Mouse (Mus musculus) kidney, adult 2 months (tissue): ENCODE measurements around the gene Sft2d2. TPM values are rescaled to one million over a fixed set of nuclear protein-coding genes. Genes with fewer than 3 reads are reported as not detected.
A peak's percentile ranks its signal among the peaks of the same experiment; 100 is the strongest.

Experiments used
- DNase-seq: peaks from one replicate; pipeline ENCODE4 v3.0.0; 2021
- H3K27ac ChIP-seq: fragments of 200-500 bp; 2 replicates; pipeline ENCODE4 v1.5.1; 2012; ENCODE audit warnings: low read depth, low read length, control low read depth, inconsistent platforms; ENCODE audit not compliant: insufficient read depth
- H3K27me3 ChIP-seq: fragments of 200-500 bp; replicated peaks from 2 replicates; pipeline ENCODE4 v1.6.1; 2012; ENCODE audit warnings: mild to moderate bottlenecking, moderate library complexity, low read length, inconsistent platforms; ENCODE audit not compliant: control insufficient read depth, insufficient read depth
- H3K36me3 ChIP-seq: fragments of 200-500 bp; 2 replicates; pipeline ENCODE4 v1.6.1; 2012; ENCODE audit warnings: mild to moderate bottlenecking, moderate library complexity, low read length, inconsistent platforms; ENCODE audit not compliant: control insufficient read depth, insufficient read depth
- H3K4me1 ChIP-seq: fragments of 200-500 bp; 2 replicates; pipeline ENCODE4 v1.6.1; 2011; ENCODE audit warnings: low read length; ENCODE audit not compliant: control insufficient read depth, insufficient read depth
- H3K4me3 ChIP-seq: fragments of 200-500 bp; 2 replicates; pipeline ENCODE4 v1.5.1; 2011; ENCODE audit warnings: mild to moderate bottlenecking, low read depth, low read length, control low read depth; ENCODE audit not compliant: insufficient read depth
- CTCF ChIP-seq: fragments of 200-500 bp; conservative IDR thresholded peaks from 2 replicates; pipeline ENCODE4 v1.5.1; 2011; ENCODE audit warnings: low read depth, mild to moderate bottlenecking, control low read depth, low read length, moderate library complexity, mixed read lengths; ENCODE audit not compliant: insufficient read depth, insufficient read length
- POLR2A ChIP-seq: fragments of 200-500 bp; IDR thresholded peaks from one replicate; pipeline ENCODE4 v1.6.1; 2011; ENCODE audit warnings: low read depth, low read length, control low read depth
- WGBS: fragments of 180-500 bp; shearing (Covaris S2); methylation state at CpG from one replicate; pipeline ENCODE4 v1.1.7; 2018; 5-methylcytosine and 5-hydroxymethylcytosine counted together
- polyA plus RNA-seq: library from polyadenylated mRNA; depleted of rRNA; stranded (reverse); fragments of >200 nt; gene quantifications from 2 replicates; pipeline ENCODE4 v1.2.3, GENCODE M21; 2012

The Sft2d2 gene
- polyA plus RNA-seq, 1 experiment = 52.7 TPM

GRCm38 (mm10) chr1:165190068-165190467 is 4.2 kb downstream of the Sft2d2 start:
- H3K27me3 ChIP-seq = no peaks in the 10 kb centered on the region
- no peak overlapping the region for H3K27ac ChIP-seq
- 84% methylated on average over 6 of the region's 6 CpGs for WGBS
- no peak for TF ChIP-seq POLR2A
- no peak for TF ChIP-seq CTCF
- H3K4me3 ChIP-seq = no peak overlapping the region
- H3K36me3 ChIP-seq = no peaks in the 10 kb centered on the region; the same call in 1 of the 2 replicates
- DNase-seq = no peak
- peaks cover 15% of the 10 kb centered on the region for H3K4me1 ChIP-seq

DNA sequence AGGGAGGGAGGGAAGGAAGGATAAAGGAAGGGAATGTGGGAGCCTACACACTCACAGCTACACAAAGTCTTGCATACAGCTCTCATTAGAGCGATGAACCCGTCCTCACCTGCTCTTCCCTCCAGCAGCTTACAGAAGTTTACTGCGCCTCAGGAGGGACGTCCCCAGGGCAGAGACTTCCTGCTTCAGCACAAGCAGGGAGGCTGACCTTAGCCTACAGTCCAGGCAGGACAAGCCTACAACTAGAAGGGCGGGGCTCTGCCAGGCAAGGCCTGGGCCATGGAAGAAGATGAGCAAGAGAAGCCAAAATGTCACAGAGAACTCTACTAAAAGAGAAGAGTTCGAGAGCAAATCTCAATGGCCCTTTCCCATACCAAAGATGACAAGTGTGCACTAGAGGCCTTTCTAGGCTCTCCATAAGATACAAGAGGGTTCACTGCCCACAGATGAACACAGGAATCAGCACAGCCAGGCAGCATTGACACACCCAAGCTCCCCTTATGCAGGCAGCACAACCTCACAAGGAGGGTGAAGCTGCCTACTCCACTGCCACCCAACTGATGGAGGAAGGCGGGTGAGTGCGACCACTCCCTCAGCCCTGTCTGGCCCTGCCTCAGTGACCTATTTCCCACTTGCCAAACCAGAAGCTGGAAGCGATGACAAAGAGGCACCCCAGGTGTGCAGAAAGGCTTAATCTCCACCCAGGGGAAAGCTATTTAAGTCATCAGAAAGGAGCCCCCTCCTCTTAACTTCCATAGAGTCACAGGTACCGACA is 5.2 kb downstream of the Sft2d2 start:
- peak; percentile 19 for DNase-seq
- 72% methylated on average over 10 of the region's 10 CpGs for WGBS
- Histone ChIP-seq H3K4me3 (no peak overlapping the region), H3K4me1 (peaks cover 10% of the 10 kb centered on the region; the same call in 1 of the 2 replicates), H3K27me3 (no peaks in the 10 kb centered on the region), H3K36me3 (no peaks in the 10 kb centered on the region; the same call in 1 of the 2 replicates), H3K27ac (no peak overlapping the region)
- no peak for TF ChIP-seq POLR2A

DNA sequence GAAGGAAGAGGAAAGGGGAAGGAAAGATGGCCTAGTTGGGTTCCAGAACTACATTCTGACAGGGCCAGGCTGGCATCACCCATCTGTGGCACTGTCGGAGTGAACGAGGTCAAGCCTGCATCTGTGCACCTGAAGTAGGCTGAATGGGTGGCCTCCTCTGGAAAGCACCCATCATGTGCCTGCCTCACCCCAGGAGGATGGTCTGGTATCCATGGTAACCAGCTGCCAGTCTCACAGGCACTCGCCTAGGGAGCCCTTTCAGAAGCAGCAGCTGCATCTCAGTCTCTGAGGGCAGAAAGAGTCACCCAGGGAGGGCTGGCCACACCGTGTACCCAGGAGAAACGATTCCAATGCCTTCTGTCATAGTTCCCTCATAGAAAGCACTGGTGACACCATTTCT is 6.9 kb downstream of the Sft2d2 start:
- no peaks in the 10 kb centered on the region for H3K27me3 ChIP-seq
- H3K4me3 ChIP-seq = no peak overlapping the region
- TF ChIP-seq POLR2A (no peak), CTCF (no peak)
- 66% methylated on average over 5 of the region's 5 CpGs for WGBS
- DNase-seq = no peak
- H3K36me3 ChIP-seq = no peaks in the 10 kb centered on the region; the same call in 1 of the 2 replicates
- H3K27ac ChIP-seq = no peak overlapping the region
- peaks cover 7% of the 10 kb centered on the region; the same call in 1 of the 2 replicates for H3K4me1 ChIP-seq

DNA sequence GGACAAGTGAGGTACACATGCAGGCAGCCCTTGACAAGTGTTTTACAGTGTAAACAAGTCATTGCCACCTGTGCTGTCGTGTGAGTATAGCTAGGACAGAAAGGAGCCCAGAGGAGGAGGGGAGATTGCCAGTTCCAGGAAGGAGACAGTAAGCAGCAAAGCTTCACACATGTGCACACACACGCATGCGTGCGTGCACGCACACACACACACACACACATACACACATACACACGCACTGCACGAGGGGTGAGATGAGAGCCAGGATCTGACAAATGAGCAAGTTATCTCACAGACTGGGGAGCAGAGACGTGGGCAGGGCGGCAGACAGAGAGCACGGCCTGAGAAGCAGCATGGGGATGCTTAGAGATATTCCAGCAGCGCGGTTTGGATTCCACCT is 7.7 kb downstream of the Sft2d2 start:
- Histone ChIP-seq H3K4me1 (0 out of 2 replicates have a peak, but pooled peaks cover 3% of the 10 kb centered on the region), H3K36me3 (no peaks in the 10 kb centered on the region; the same call in 1 of the 2 replicates), H3K4me3 (no peak overlapping the region), H3K27me3 (no peaks in the 10 kb centered on the region), H3K27ac (no peak overlapping the region)
- WGBS = 94% methylated on average over 12 of the region's 12 CpGs
- no peak for DNase-seq
- TF ChIP-seq POLR2A = no peak
- no peak for TF ChIP-seq CTCF

DNA sequence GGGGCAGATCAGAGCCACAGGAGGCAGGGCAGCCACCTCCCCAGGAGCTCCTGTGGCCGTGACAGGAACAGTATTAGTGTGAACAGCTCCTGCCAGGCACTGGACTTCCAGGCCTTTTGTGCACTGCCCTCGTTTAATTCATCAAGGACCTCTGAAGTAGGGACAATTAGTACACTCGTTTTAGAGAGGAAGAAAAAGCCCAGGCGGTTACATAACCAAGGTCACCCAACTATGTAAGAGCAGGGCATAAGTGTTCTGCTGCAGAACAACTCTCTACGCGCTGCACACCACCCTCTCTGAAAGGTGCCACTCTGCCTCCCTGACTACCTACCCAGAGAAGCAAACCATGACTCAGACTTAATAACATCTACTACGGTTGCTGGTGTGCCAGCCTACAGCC is 9.1 kb downstream of the Sft2d2 start:
- H3K27ac ChIP-seq = peak overlapping the region; percentile 36
- WGBS = 60% methylated on average over 7 of the region's 7 CpGs
- H3K4me3 ChIP-seq = no peak overlapping the region
- 0 out of 2 replicates have a peak, but pooled peaks cover 3% of the 10 kb centered on the region for H3K4me1 ChIP-seq
- TF ChIP-seq POLR2A (no peak), CTCF (no peak)
- peak; percentile 54 for DNase-seq
- H3K27me3 ChIP-seq = no peaks in the 10 kb centered on the region
- no peaks in the 10 kb centered on the region; the same call in 1 of the 2 replicates for H3K36me3 ChIP-seq

DNA sequence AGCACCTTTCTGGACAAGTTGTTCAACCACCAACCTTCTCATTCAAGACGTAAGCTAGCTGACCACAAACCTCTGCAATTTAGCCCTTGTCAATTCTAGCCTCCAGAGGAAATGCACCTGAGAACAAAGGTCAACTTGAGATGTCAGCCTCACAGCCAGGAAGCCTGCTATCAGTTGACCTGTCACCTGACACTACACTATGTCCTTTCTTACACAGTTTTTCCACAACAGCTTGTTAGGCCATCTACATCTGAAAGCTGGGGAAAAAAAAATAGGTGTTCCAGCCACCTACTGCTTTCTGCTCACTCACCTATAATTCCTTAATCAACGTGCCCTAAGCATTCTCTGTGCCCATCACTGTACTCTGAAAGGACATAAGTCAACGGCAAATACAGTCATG is 10.1 kb downstream of the Sft2d2 start:
- Histone ChIP-seq H3K27ac (no peak overlapping the region), H3K4me3 (no peak overlapping the region), H3K27me3 (no peaks in the 10 kb centered on the region), H3K4me1 (0 out of 2 replicates have a peak, but pooled peaks cover 3% of the 10 kb centered on the region), H3K36me3 (no peaks in the 10 kb centered on the region; the same call in 1 of the 2 replicates)
- TF ChIP-seq CTCF (no peak), POLR2A (no peak)
- WGBS = 81% methylated on average over 3 of the region's 3 CpGs
- DNase-seq = no peak

DNA sequence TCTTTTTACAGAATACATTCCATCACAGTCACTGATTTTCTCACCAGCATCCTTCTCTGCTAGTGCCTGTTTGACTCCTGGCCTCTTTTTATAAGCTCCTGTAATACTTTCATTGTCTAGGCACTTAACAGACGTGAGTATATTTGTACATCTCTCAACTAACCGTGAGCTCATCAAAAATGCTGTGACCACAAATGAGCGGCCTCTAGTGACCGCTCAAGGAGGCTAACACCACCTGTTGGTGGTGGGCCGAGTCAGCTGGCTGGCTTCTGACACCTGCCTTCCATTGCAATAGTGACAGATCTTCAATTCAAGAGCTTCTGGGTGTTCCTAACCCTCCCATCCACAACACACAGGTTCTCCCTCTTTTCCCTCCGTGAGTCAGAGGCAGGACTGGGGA is 10.8 kb downstream of the Sft2d2 start:
- no peaks in the 10 kb centered on the region for H3K27me3 ChIP-seq
- H3K27ac ChIP-seq = no peak overlapping the region
- 0 out of 2 replicates have a peak, but pooled peaks cover 3% of the 10 kb centered on the region for H3K4me1 ChIP-seq
- no peak for TF ChIP-seq POLR2A
- no peak for TF ChIP-seq CTCF
- no peaks in the 10 kb centered on the region; the same call in 1 of the 2 replicates for H3K36me3 ChIP-seq
- DNase-seq = no peak
- no peak overlapping the region for H3K4me3 ChIP-seq
- 83% methylated on average over 6 of the region's 6 CpGs for WGBS
